Comparison of ENCODE assay signal across 14 mouse cellular contexts in the genomic region with DNA sequence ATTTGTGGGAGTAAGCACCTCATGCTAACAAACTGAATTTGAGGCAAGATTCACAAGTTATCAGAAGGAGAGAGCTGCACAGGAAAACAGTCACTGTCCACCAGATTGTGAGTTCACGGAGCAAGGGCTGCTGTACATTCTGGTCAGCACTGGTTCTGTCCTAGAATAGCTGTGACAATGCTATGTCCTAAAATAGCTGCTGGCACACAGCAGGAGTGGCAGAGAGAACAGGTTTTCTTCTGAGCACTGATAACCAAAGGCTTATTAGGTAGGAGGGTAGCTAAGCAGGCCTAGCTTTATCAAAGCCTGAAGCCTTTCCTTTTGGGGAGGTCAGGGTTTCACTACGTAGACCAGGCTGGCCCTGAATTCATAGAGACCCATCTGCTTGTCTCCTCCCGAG. TPM values are rescaled to one million over a fixed set of nuclear protein-coding genes. Genes with fewer than 3 reads are reported as not detected.
DNase-seq lines count a peak whose midpoint lies in the region; ATAC-seq and TF ChIP-seq lines count a peak whose summit lies in the region.
"Had no signal": no experiment of that assay in that cellular context is flagged by ENCODE, and none has a peak within 500 bp of the region (broad histone marks: within the 10 kb centered on the region; RNA-seq: fewer than 3 reads in every experiment).

No protein-coding gene starts in this region.

- peaks cover 53% of the 10 kb centered on the region for H3K4me1 ChIP-seq in heart, embryonic 12.5 days (replicated peaks)
- peaks cover 13% of the 10 kb centered on the region; the same call in 1 of the 2 replicates for H3K4me1 ChIP-seq in intestine, embryonic 16.5 days (ENCODE audit: control insufficient read depth, insufficient read depth, low read length)

- H3K27ac ChIP-seq in heart, embryonic 12.5 days (ENCODE audit: poor library complexity, severe bottlenecking): peak overlapping the region; percentile 90
- no peak overlapping the region for H3K27ac ChIP-seq in intestine, embryonic 16.5 days (ENCODE audit: low read length)
- H3K27ac ChIP-seq: forebrain, embryonic 12.5 days; limb, embryonic 13.5 days; liver, embryonic 14.5 days; neural tube, embryonic 13.5 days; stomach, embryonic 15.5 days had no signal

- 0 out of 2 replicates have a peak overlapping the region, but pooled peaks have one; percentile 7 for H3K4me2 ChIP-seq in heart, embryonic 12.5 days
- H3K4me2 ChIP-seq in myocyte (ENCODE audit: low read depth): peak overlapping the region; percentile 35
- no peak overlapping the region for H3K4me2 ChIP-seq in intestine, embryonic 16.5 days (ENCODE audit: low read depth, low read length)
- H3K4me2 ChIP-seq: forebrain, embryonic 12.5 days; limb, embryonic 13.5 days; neural tube, embryonic 13.5 days; stomach, embryonic 15.5 days had no signal

- TF ChIP-seq POLR2A in myocyte (IDR thresholded peaks at IDR 0.05; ENCODE audit: insufficient read length, low read depth): no peak

- no peak for ATAC-seq in heart, embryonic 12.5 days (ENCODE audit: insufficient number of reproducible peaks, low FRiP score)
- ATAC-seq in intestine, embryonic 16.5 days: no peak
- ATAC-seq: hindbrain, embryonic 16.5 days had no signal

- 0 out of 2 replicates have a peak overlapping the region, but pooled peaks have one; percentile 25 for H3K9ac ChIP-seq in heart, embryonic 12.5 days
- no peak overlapping the region for H3K9ac ChIP-seq in intestine, embryonic 16.5 days (ENCODE audit: low read depth, low read length)
- H3K9ac ChIP-seq: forebrain, embryonic 12.5 days; limb, embryonic 13.5 days; liver, embryonic 14.5 days; neural tube, embryonic 13.5 days; stomach, embryonic 15.5 days had no signal

- DNase-seq in heart, adult 11 months: peak; percentile 95
- DNase-seq in heart, postnatal 36 days: no peak
- peak; percentile 49 for DNase-seq in cerebellum, adult 9-11 months
- no peak for DNase-seq in thymus, postnatal 14 days
- DNase-seq: right cerebral cortex, postnatal 14 days had no signal

- WGBS in heart, embryonic 12.5 days: 50% methylated on average over 3 of the region's 3 CpGs
- WGBS in intestine, embryonic 16.5 days: 95% methylated on average over 3 of the region's 3 CpGs

- intact Hi-C loops in heart, postnatal 36 days (cut with DNase I): no loop called here

- 0 out of 2 replicates have a peak, but pooled peaks cover 10% of the 10 kb centered on the region for H3K9me3 ChIP-seq in heart, embryonic 12.5 days (replicated peaks)
- H3K9me3 ChIP-seq in intestine, embryonic 16.5 days (ENCODE audit: control insufficient read depth, low read length): peaks cover 11% of the 10 kb centered on the region
- H3K9me3 ChIP-seq: forebrain, embryonic 12.5 days; stomach, embryonic 15.5 days had no signal

- no peak overlapping the region for H3ac ChIP-seq in myocyte (ENCODE audit: control insufficient read depth, insufficient read length)

- no peak overlapping the region for H3K4me3 ChIP-seq in heart, embryonic 12.5 days
- no peak overlapping the region for H3K4me3 ChIP-seq in myocyte
- H3K4me3 ChIP-seq in intestine, embryonic 16.5 days (ENCODE audit: low read length): no peak overlapping the region
- H3K4me3 ChIP-seq: forebrain, embryonic 12.5 days; limb, embryonic 13.5 days; neural tube, embryonic 13.5 days; stomach, embryonic 15.5 days had no signal

- H3K36me3 ChIP-seq in heart, embryonic 12.5 days: peaks cover 60% of the 10 kb centered on the region
- peaks cover 28% of the 10 kb centered on the region for H3K36me3 ChIP-seq in myocyte (ENCODE audit: control insufficient read depth, insufficient read depth)
- peaks cover 39% of the 10 kb centered on the region for H3K36me3 ChIP-seq in intestine, embryonic 16.5 days (ENCODE audit: control insufficient read depth, insufficient read depth, low read length)

- peaks cover 37% of the 10 kb centered on the region for H3K79me2 ChIP-seq in myocyte (ENCODE audit: control insufficient read depth, insufficient read depth)

- no peaks in the 10 kb centered on the region for H3K27me3 ChIP-seq in heart, embryonic 12.5 days (replicated peaks)
- no peaks in the 10 kb centered on the region for H3K27me3 ChIP-seq in myocyte (ENCODE audit: control insufficient read depth, insufficient read depth, insufficient read length)
- H3K27me3 ChIP-seq in intestine, embryonic 16.5 days (replicated peaks; ENCODE audit: control insufficient read depth, insufficient read depth, low read length): no peaks in the 10 kb centered on the region
- H3K27me3 ChIP-seq: forebrain, embryonic 12.5 days; limb, embryonic 13.5 days; neural tube, embryonic 13.5 days; stomach, embryonic 15.5 days had no signal

TF ChIP-seq in myocyte, 11 proteins besides CTCF, POLR2A, EP300 and RAD21:
- TF ChIP-seq USF1 (IDR thresholded peaks at IDR 0.05; ENCODE audit: low read depth) (no peak), POLR2AphosphoS2 (IDR thresholded peaks at IDR 0.05; ENCODE audit: insufficient read length, low read depth) (no peak), SRF (IDR thresholded peaks at IDR 0.05; ENCODE audit: control insufficient read depth, insufficient read length, low read depth) (no peak), MYOD1 (IDR thresholded peaks at IDR 0.05; ENCODE audit: control insufficient read depth in 1 of 3, insufficient read length in 2 of 3, low read depth in 2 of 3) (no peak), CEBPB (IDR thresholded peaks at IDR 0.05; ENCODE audit: insufficient read depth, poor library complexity, severe bottlenecking) (no peak), TCF3 (IDR thresholded peaks at IDR 0.05; ENCODE audit: insufficient read length, low read depth) (no peak), REST (IDR thresholded peaks at IDR 0.05; ENCODE audit: insufficient read depth, insufficient read length) (no peak), E2F4 (IDR thresholded peaks at IDR 0.05; ENCODE audit: insufficient read depth) (no peak), MAX (IDR thresholded peaks at IDR 0.05; ENCODE audit: low read depth) (no peak), TCF12 (IDR thresholded peaks at IDR 0.05; ENCODE audit: insufficient read depth, poor library complexity, severe bottlenecking) (no peak), MYOG (IDR thresholded peaks at IDR 0.05; ENCODE audit: control insufficient read depth in 1 of 3, insufficient read depth in 1 of 3, insufficient read length in 2 of 3, low read depth in 2 of 3) (no peak)
TF ChIP-seq in myocyte: peak in this region for 0.

RNA-seq across cellular contexts. Expression of a gene that starts 2.6 kb away (rescaled TPM):
- 100 to 1,000 TPM; 174 to 194 TPM for total RNA-seq in heart, postnatal 36 days (2021)
- polyA plus RNA-seq in heart, embryonic 12.5 days (2016; fragmentation: Nextera tagmentation; extraction: Ambion mirVana): 109 and 116 TPM in 2 replicates
- polyA plus RNA-seq in myocyte (2012; fragmentation: generic; extraction: Trizol): 95.4 TPM
- polyA plus RNA-seq in intestine, embryonic 16.5 days (2015; fragmentation: Nextera tagmentation; extraction: Ambion mirVana): 75.4 and 83.6 TPM in 2 replicates

RNA-seq across cellular contexts. Expression of a gene that starts 2.7 kb away (rescaled TPM):
- total RNA-seq in heart, postnatal 36 days (2021): 10 to 100 TPM; 44.8 to 47.4 TPM
- polyA plus RNA-seq in heart, embryonic 12.5 days (2016; fragmentation: Nextera tagmentation; extraction: Ambion mirVana): 57.1 and 59.4 TPM in 2 replicates
- 27.1 TPM for polyA plus RNA-seq in myocyte (2012; fragmentation: generic; extraction: Trizol)
- 41.7 and 42.8 TPM in 2 replicates for polyA plus RNA-seq in intestine, embryonic 16.5 days (2015; fragmentation: Nextera tagmentation; extraction: Ambion mirVana)

RNA-seq across cellular contexts. Expression of a gene that starts 37.3 kb away (rescaled TPM):
- total RNA-seq in heart, postnatal 36 days (2021): 10 to 100 TPM; 18.5 to 22.8 TPM
- polyA plus RNA-seq in heart, embryonic 12.5 days (2016; fragmentation: Nextera tagmentation; extraction: Ambion mirVana): 10.1 and 10.3 TPM in 2 replicates
- polyA plus RNA-seq in myocyte (2012; fragmentation: generic; extraction: Trizol): 8.8 TPM
- 3.2 and 6.0 TPM in 2 replicates for polyA plus RNA-seq in intestine, embryonic 16.5 days (2015; fragmentation: Nextera tagmentation; extraction: Ambion mirVana)

RNA-seq across cellular contexts. Expression of a gene that starts 37.5 kb away (rescaled TPM):
- total RNA-seq in heart, postnatal 36 days (2021): 10 to 100 TPM; 12.2 to 12.8 TPM
- polyA plus RNA-seq in heart, embryonic 12.5 days (2016; fragmentation: Nextera tagmentation; extraction: Ambion mirVana): 10.4 and 10.9 TPM in 2 replicates
- 13.3 TPM for polyA plus RNA-seq in myocyte (2012; fragmentation: generic; extraction: Trizol)
- 6.1 and 6.7 TPM in 2 replicates for polyA plus RNA-seq in intestine, embryonic 16.5 days (2015; fragmentation: Nextera tagmentation; extraction: Ambion mirVana)

Comparison
In these comparisons a context has a peak if more than half of its experiments do, and no peak if none do; other contexts are left out.
1. DNase-seq: peak in heart, adult 11 months (single experiment) and cerebellum, adult 9-11 months (single experiment); none in heart, postnatal 36 days (0 of 2) and thymus, postnatal 14 days (single experiment).